In genomic region chr17:8301515-8301914, GRCm38 (mm10) we compare ENCODE assay signal across 1 mouse cellular context.
A peak's percentile ranks its signal among the peaks of the same experiment; 100 is the strongest.
TF ChIP-seq lines count a peak whose summit lies in the region.

No protein-coding gene starts in this region.

TF ChIP-seq in MEL, 35 proteins besides CTCF, POLR2A, EP300 and RAD21:
- TF ChIP-seq ZMIZ1 (IDR thresholded peaks at IDR 0.05; ENCODE audit: low read depth, low read length) = no peak
- peak; percentile 81 for TF ChIP-seq ZNF384 (IDR thresholded peaks at IDR 0.05; ENCODE audit: low read depth, low read length)
- TF ChIP-seq POLR2AphosphoS2 (IDR thresholded peaks at IDR 0.05; ENCODE audit: low read length) = no peak
- no peak for TF ChIP-seq ZC3H11A (IDR thresholded peaks at IDR 0.05; ENCODE audit: low read depth, low read length)
- TF ChIP-seq HCFC1 (IDR thresholded peaks at IDR 0.05; ENCODE audit: low read depth, low read length) = no peak
- no peak for TF ChIP-seq MYB (IDR thresholded peaks at IDR 0.05; ENCODE audit: low read depth, low read length)
- TF ChIP-seq RCOR1 (IDR thresholded peaks at IDR 0.05; ENCODE audit: low read depth, low read length) = no peak
- TF ChIP-seq USF1 (IDR thresholded peaks at IDR 0.05; ENCODE audit: low read depth, low read length) = peak; percentile 58; the same call in 1 of the 2 replicates
- TF ChIP-seq CHD2 (IDR thresholded peaks at IDR 0.05; ENCODE audit: low read length) = no peak
- TF ChIP-seq MAFK (IDR thresholded peaks at IDR 0.05; ENCODE audit: borderline replicate concordance, low read depth, low read length) = no peak
